Mouse (Mus musculus) thymus, adult 2 months (tissue): Measurements from ENCODE around the gene Wwox. TPM values are rescaled to one million over a fixed set of nuclear protein-coding genes. Genes with fewer than 3 reads are reported as not detected.

Experiments
- DNase-seq: peaks from one replicate; pipeline ENCODE4 v3.0.0; 2021
- H3K27ac ChIP-seq: fragments of 200-500 bp; 2 replicates; pipeline ENCODE4 v1.5.1; 2012; ENCODE audit warnings: low read length, control low read depth; ENCODE audit not compliant: control insufficient read depth, insufficient read depth
- H3K27me3 ChIP-seq: fragments of 200-500 bp; 2 replicates; pipeline ENCODE4 v1.6.1; 2012; ENCODE audit warnings: mild to moderate bottlenecking, low read length, moderate library complexity, mixed read lengths; ENCODE audit not compliant: control insufficient read depth, insufficient read depth
- H3K36me3 ChIP-seq: fragments of 200-500 bp; 2 replicates; pipeline ENCODE4 v1.6.1; 2012; ENCODE audit warnings: mild to moderate bottlenecking, low read length, moderate library complexity; ENCODE audit not compliant: control insufficient read depth, insufficient read depth
- H3K4me1 ChIP-seq: fragments of 200-500 bp; replicated peaks from 2 replicates; pipeline ENCODE4 v1.6.1; 2012; ENCODE audit warnings: low read length; ENCODE audit not compliant: control insufficient read depth, insufficient read depth
- H3K4me3 ChIP-seq: fragments of 200-500 bp; 2 replicates; pipeline ENCODE4 v1.5.1; 2012; ENCODE audit warnings: mild to moderate bottlenecking, low read length, control low read depth, moderate library complexity; ENCODE audit not compliant: control insufficient read depth, insufficient read depth
- CTCF ChIP-seq: fragments of 200-500 bp; IDR thresholded peaks from 2 replicates; pipeline ENCODE4 v1.5.1; 2012; ENCODE audit warnings: mild to moderate bottlenecking, control low read depth, low read length, moderate library complexity, borderline replicate concordance; ENCODE audit not compliant: control insufficient read depth, poor library complexity, insufficient read depth; ENCODE audit errors: extremely low read depth
- POLR2A ChIP-seq: fragments of 200-500 bp; IDR thresholded peaks from 2 replicates; pipeline ENCODE4 v1.6.1; 2012; ENCODE audit warnings: mild to moderate bottlenecking, low read length, control low read depth, moderate library complexity; ENCODE audit not compliant: control insufficient read depth, poor library complexity, insufficient read depth; ENCODE audit errors: extremely low read depth
- WGBS: fragments of 180-500 bp; shearing (Covaris S2); methylation state at CpG from one replicate; pipeline ENCODE4 v1.1.7; 2018; 5-methylcytosine and 5-hydroxymethylcytosine counted together
- polyA plus RNA-seq: library from polyadenylated mRNA; depleted of rRNA; stranded (reverse); fragments of >200 nt; gene quantifications from 2 replicates; pipeline ENCODE4 v1.2.3, GENCODE M21; 2012

Gene Wwox
- polyA plus RNA-seq, 1 experiment, result 8.4 TPM

DNA sequence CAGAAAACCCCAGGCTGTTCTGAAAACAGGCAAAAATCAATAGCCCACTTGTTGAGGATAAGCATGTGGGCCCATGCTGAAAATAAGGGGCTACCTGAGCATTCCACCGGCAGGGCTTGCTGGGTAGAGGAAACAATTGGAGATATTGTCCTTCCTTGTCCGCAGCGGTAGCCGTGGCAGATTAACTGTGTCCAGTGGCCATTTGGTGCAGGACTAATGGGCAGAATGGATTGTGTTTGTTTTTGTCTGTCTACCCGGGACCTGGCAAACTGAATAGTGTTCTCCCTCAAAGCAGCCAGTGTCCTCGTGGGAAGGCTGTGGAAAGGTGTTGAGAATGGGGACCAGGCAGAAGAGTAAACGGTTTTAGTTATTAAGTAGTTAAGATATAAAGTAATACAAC lies 416.4 kb downstream of the Wwox start:
- no peak for DNase-seq
- WGBS, result 96% methylated on average over 7 of the region's 7 CpGs
- no peaks in the 10 kb centered on the region for H3K36me3 ChIP-seq
- H3K4me1 ChIP-seq, result no peaks in the 10 kb centered on the region
- TF ChIP-seq CTCF, result no peak
- no peak for TF ChIP-seq POLR2A
- no peak overlapping the region for H3K27ac ChIP-seq
- H3K27me3 ChIP-seq, result no peaks in the 10 kb centered on the region
- H3K4me3 ChIP-seq, result no peak overlapping the region

- H3K4me3 ChIP-seq, result no peak overlapping the region
Observed at GRCm38 (mm10) chr8:114865911-114866310, 426.5 kb downstream of the Wwox start.

DNA sequence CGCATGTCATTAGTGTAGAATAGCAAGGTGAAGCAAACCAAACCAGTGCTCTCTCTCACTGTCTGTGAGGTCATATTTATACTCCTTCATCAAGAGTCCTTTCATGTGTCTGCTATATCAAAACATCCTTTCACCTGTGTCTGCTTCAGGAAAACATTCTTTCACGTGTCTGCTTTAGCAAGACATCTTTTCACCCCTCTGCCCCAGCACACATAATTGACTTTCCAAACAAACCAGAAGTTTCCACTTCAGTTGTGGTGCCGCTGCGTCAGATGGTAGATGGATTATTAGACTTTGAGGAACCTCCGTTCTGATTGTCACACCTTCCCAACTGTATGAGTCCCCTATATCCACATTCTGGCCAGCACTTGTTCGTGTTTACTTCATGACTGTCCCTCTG lies 429.9 kb downstream of the Wwox start:
- Histone ChIP-seq H3K27me3 (no peaks in the 10 kb centered on the region), H3K4me1 (peaks cover 5% of the 10 kb centered on the region), H3K4me3 (no peak overlapping the region), H3K36me3 (no peaks in the 10 kb centered on the region), H3K27ac (no peak overlapping the region)
- no peak for TF ChIP-seq POLR2A
- no peak for TF ChIP-seq CTCF
- no peak for DNase-seq
- 87% methylated on average over 6 of the region's 6 CpGs for WGBS

More at GRCm38 (mm10) chr8:114865911-114866310, 426.5 kb downstream of the Wwox start:
- Histone ChIP-seq H3K36me3 (no peaks in the 10 kb centered on the region), H3K27me3 (no peaks in the 10 kb centered on the region), H3K27ac (no peak overlapping the region), H3K4me1 (peaks cover 5% of the 10 kb centered on the region)
- TF ChIP-seq POLR2A (no peak), CTCF (no peak)
- 93% methylated on average over 3 of the region's 3 CpGs for WGBS
- no peak for DNase-seq

DNA sequence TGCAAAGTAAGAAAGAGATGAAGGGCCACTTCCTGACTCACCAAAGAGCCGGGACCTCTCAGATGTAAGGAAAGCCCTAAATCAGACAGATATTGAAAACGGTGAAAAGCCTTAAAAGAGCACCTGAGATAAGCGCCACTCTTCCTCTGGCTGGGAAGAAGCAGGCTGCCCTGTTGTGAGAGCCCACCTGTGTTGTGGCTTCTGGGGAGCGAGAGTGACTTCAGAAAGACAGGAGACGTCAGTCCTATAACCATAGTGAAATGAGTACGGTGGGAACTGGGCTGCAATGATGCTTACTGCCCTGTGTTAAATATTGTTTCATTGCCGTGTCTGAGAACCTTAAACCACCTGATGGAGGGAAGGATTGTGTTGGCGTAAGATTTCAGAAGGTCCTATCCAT lies 431.0 kb downstream of the Wwox start:
- TF ChIP-seq POLR2A (no peak), CTCF (no peak)
- Histone ChIP-seq H3K36me3 (no peaks in the 10 kb centered on the region), H3K27me3 (no peaks in the 10 kb centered on the region), H3K4me3 (no peak overlapping the region), H3K27ac (no peak overlapping the region), H3K4me1 (peaks cover 11% of the 10 kb centered on the region)
- WGBS, result 25% methylated on average over 8 of the region's 8 CpGs
- DNase-seq, result no peak

DNA sequence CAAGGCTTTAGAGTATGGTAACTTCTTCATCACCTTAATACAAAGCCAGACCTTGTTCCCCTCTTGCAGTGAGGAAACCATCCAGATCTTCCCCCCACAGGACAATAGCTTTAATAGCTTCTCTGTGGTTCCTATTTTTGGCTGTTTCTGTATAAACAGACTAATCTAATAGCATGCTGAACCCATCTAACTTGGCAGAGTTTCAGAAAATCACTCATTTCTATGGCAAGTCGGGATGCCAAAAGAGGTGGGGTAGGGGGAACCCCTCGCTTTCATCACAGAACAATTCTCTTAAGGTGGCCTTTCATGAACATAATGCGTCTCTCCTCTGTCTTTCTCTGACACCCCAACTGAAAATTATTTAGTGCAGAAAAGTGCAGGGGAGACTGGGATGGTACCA lies 433.0 kb downstream of the Wwox start:
- Histone ChIP-seq H3K27me3 (no peaks in the 10 kb centered on the region), H3K36me3 (no peaks in the 10 kb centered on the region), H3K4me1 (peaks cover 27% of the 10 kb centered on the region), H3K27ac (no peak overlapping the region), H3K4me3 (no peak overlapping the region)
- no peak for DNase-seq
- WGBS, result 83% methylated on average over 3 of the region's 3 CpGs
- TF ChIP-seq CTCF, result no peak
- no peak for TF ChIP-seq POLR2A

DNA sequence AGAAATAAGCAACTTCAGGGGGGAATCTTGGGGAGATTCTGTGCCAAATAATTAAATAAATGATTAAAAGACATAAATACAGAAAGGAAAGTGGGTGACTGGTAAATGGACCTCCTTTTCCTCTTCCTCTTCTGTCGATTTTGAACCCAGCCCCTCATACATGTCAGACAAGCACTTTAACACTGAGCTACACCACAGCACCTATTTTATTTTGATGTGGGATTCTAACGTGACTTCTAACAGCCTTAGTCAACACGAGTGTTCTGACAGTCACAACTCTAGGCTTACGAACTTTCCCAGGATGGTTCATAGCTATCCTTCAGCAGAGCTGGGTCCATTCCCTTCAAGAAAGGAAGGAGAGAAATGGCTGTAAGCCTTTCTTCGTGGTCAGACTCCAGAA lies 435.7 kb downstream of the Wwox start:
- Histone ChIP-seq H3K27ac (no peak overlapping the region), H3K4me1 (peaks cover 53% of the 10 kb centered on the region), H3K36me3 (no peaks in the 10 kb centered on the region), H3K4me3 (no peak overlapping the region), H3K27me3 (no peaks in the 10 kb centered on the region)
- 16% methylated on average over 5 of the region's 5 CpGs for WGBS
- TF ChIP-seq POLR2A, result no peak
- DNase-seq, result peak; percentile 52

DNA sequence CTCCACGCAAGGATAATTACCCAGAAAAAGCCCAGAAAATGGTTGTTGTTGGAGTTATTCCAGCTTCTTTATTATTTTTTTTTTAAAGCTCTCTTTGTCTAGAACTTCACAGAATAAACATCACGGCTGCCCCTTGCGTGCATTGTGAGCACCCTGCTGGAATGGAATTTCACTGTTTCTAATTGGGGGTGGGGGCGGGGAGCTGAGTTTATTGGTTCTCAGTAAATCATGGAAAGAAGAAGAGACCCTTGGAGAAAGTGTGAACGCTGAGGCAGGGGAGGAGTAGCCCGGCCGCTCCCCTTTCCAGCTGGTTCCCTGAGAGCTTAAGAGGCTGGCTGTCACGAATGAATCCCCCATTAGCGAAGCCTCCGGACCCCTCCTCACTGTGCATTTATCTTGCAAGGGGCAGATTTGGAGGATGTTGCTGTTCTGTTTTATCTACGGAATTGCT lies 436.7 kb downstream of the Wwox start:
- WGBS, result 96% methylated on average over 11 of the region's 11 CpGs
- Histone ChIP-seq H3K4me3 (no peak overlapping the region), H3K27ac (no peak overlapping the region), H3K4me1 (peaks cover 55% of the 10 kb centered on the region), H3K36me3 (no peaks in the 10 kb centered on the region), H3K27me3 (no peaks in the 10 kb centered on the region)
- no peak for DNase-seq
- TF ChIP-seq POLR2A (no peak), CTCF (no peak)
